Mouse (Mus musculus): ENCODE results near the gene Otud1. TPM values are rescaled to one million over a fixed set of nuclear protein-coding genes. Genes with fewer than 3 reads are reported as not detected.

Gene Otud1
- 1 to 10 TPM in 1 of 2 experiments, under 1 TPM in 1; 0.61 to 2.3 TPM for polyA plus RNA-seq (2012; fragmentation: generic; extraction: Trizol)

GRCm38 (mm10) chr2:19657158-19657874 is at the start of gene Otud1:
Gene Otud1, plus strand, starts transcription at chr2:19657752.

Other genes starting within 250 kb of the Otud1 start
- gene Ptf1a, start 212.1 kb upstream of the Otud1 start, polyA plus RNA-seq (2012; fragmentation: generic; extraction: Trizol): not detected
- gene 4921504E06Rik, start 103.8 kb upstream of the Otud1 start, polyA plus RNA-seq (2012; fragmentation: generic; extraction: Trizol): not detected

All from C3H10T1/2 (cell line).